Mouse (Mus musculus): ENCODE measurements around the gene BC016579. TPM values are rescaled to one million over a fixed set of nuclear protein-coding genes. Genes with fewer than 3 reads are reported as not detected.

Gene BC016579
- polyA plus RNA-seq, 1 experiment from 2014 or later, result 0.09 TPM

- WGBS, result 14% methylated on average over 8 of the region's 8 CpGs
- Histone ChIP-seq H3K4me3 (ENCODE audit: low read depth, low read length) (no peak overlapping the region), H3K27me3 (ENCODE audit: control insufficient read depth, insufficient read depth, low read length) (no peaks in the 10 kb centered on the region), H3K4me1 (ENCODE audit: control insufficient read depth, insufficient read depth, low read length) (no peaks in the 10 kb centered on the region), H3K9me3 (ENCODE audit: control insufficient read depth, low read length) (no peaks in the 10 kb centered on the region), H3K4me2 (ENCODE audit: low read depth, severe bottlenecking) (no peak overlapping the region), H3K9ac (ENCODE audit: low read length) (no peak overlapping the region), H3K27ac (replicated peaks; ENCODE audit: low read depth, low read length) (no peak overlapping the region), H3K36me3 (ENCODE audit: control insufficient read depth, insufficient read depth, low read length) (no peaks in the 10 kb centered on the region)
- ATAC-seq (ENCODE audit: insufficient number of reproducible peaks, low FRiP score, low TSS enrichment, low read depth) (no peak), DNase-seq (ENCODE audit: low spot score) (peak; percentile 82)
These were observed 30.9 kb upstream of the BC016579 start for GRCm38 (mm10) chr16:45684815-45685214.

GRCm38 (mm10) chr16:45676462-45676861, 22.6 kb upstream of the BC016579 start:
- Histone ChIP-seq H3K9ac (ENCODE audit: low read length) (no peak overlapping the region), H3K4me1 (ENCODE audit: control insufficient read depth, insufficient read depth, low read length) (no peaks in the 10 kb centered on the region), H3K27me3 (ENCODE audit: control insufficient read depth, insufficient read depth, low read length) (no peaks in the 10 kb centered on the region), H3K4me3 (ENCODE audit: low read depth, low read length) (no peak overlapping the region), H3K4me2 (ENCODE audit: low read depth, severe bottlenecking) (no peak overlapping the region), H3K36me3 (ENCODE audit: control insufficient read depth, insufficient read depth, low read length) (no peaks in the 10 kb centered on the region), H3K9me3 (ENCODE audit: control insufficient read depth, low read length) (no peaks in the 10 kb centered on the region), H3K27ac (replicated peaks; ENCODE audit: low read depth, low read length) (no peak overlapping the region)
- 53% methylated on average over 1 of the region's 1 CpGs for WGBS
- DNase-seq (ENCODE audit: low spot score), result no peak
- no peak for ATAC-seq (ENCODE audit: insufficient number of reproducible peaks, low FRiP score, low TSS enrichment, low read depth)

GRCm38 (mm10) chr16:45670005-45670404, 16.1 kb upstream of the BC016579 start:
- no peaks in the 10 kb centered on the region for H3K9me3 ChIP-seq (ENCODE audit: control insufficient read depth, low read length)
- H3K27ac ChIP-seq (replicated peaks; ENCODE audit: low read depth, low read length), result no peak overlapping the region
- H3K4me3 ChIP-seq (ENCODE audit: low read depth, low read length), result no peak overlapping the region
- H3K27me3 ChIP-seq (ENCODE audit: control insufficient read depth, insufficient read depth, low read length), result no peaks in the 10 kb centered on the region
- no peak overlapping the region for H3K9ac ChIP-seq (ENCODE audit: low read length)
- H3K4me2 ChIP-seq (ENCODE audit: low read depth, severe bottlenecking), result no peak overlapping the region
- ATAC-seq (ENCODE audit: insufficient number of reproducible peaks, low FRiP score, low TSS enrichment, low read depth) (no peak), DNase-seq (ENCODE audit: low spot score) (no peak)
- H3K36me3 ChIP-seq (ENCODE audit: control insufficient read depth, insufficient read depth, low read length), result no peaks in the 10 kb centered on the region
- no peaks in the 10 kb centered on the region for H3K4me1 ChIP-seq (ENCODE audit: control insufficient read depth, insufficient read depth, low read length)
- 90% methylated on average over 4 of the region's 4 CpGs for WGBS

- no peak overlapping the region for H3K4me3 ChIP-seq (ENCODE audit: low read depth, low read length)
- H3K4me1 ChIP-seq (ENCODE audit: control insufficient read depth, insufficient read depth, low read length), result no peaks in the 10 kb centered on the region
- H3K9me3 ChIP-seq (ENCODE audit: control insufficient read depth, low read length), result no peaks in the 10 kb centered on the region
- H3K36me3 ChIP-seq (ENCODE audit: control insufficient read depth, insufficient read depth, low read length), result no peaks in the 10 kb centered on the region
- ATAC-seq (ENCODE audit: insufficient number of reproducible peaks, low FRiP score, low TSS enrichment, low read depth) (no peak), DNase-seq (ENCODE audit: low spot score) (no peak)
- H3K27ac ChIP-seq (replicated peaks; ENCODE audit: low read depth, low read length), result no peak overlapping the region
- 62% methylated on average over 3 of the region's 3 CpGs for WGBS
- H3K4me2 ChIP-seq (ENCODE audit: low read depth, severe bottlenecking), result no peak overlapping the region
- H3K27me3 ChIP-seq (ENCODE audit: control insufficient read depth, insufficient read depth, low read length), result no peaks in the 10 kb centered on the region
- no peak overlapping the region for H3K9ac ChIP-seq (ENCODE audit: low read length)
These were observed 14.3 kb upstream of the BC016579 start for GRCm38 (mm10) chr16:45668178-45668577.

GRCm38 (mm10) chr16:45666136-45666535, 12.3 kb upstream of the BC016579 start:
- H3K27ac ChIP-seq (replicated peaks; ENCODE audit: low read depth, low read length), result no peak overlapping the region
- no peak for ATAC-seq (ENCODE audit: insufficient number of reproducible peaks, low FRiP score, low TSS enrichment, low read depth)
- 83% methylated on average over 2 of the region's 2 CpGs for WGBS
- no peak overlapping the region for H3K9ac ChIP-seq (ENCODE audit: low read length)
- no peak overlapping the region for H3K4me2 ChIP-seq (ENCODE audit: low read depth, severe bottlenecking)
- no peak overlapping the region for H3K4me3 ChIP-seq (ENCODE audit: low read depth, low read length)
- H3K9me3 ChIP-seq (ENCODE audit: control insufficient read depth, low read length), result no peaks in the 10 kb centered on the region
- no peaks in the 10 kb centered on the region for H3K4me1 ChIP-seq (ENCODE audit: control insufficient read depth, insufficient read depth, low read length)
- H3K36me3 ChIP-seq (ENCODE audit: control insufficient read depth, insufficient read depth, low read length), result no peaks in the 10 kb centered on the region
- DNase-seq (ENCODE audit: low spot score), result no peak
- no peaks in the 10 kb centered on the region for H3K27me3 ChIP-seq (ENCODE audit: control insufficient read depth, insufficient read depth, low read length)

- Histone ChIP-seq H3K9me3 (ENCODE audit: control insufficient read depth, low read length) (no peaks in the 10 kb centered on the region), H3K4me2 (ENCODE audit: low read depth, severe bottlenecking) (no peak overlapping the region), H3K36me3 (ENCODE audit: control insufficient read depth, insufficient read depth, low read length) (no peaks in the 10 kb centered on the region), H3K4me3 (ENCODE audit: low read depth, low read length) (no peak overlapping the region), H3K4me1 (ENCODE audit: control insufficient read depth, insufficient read depth, low read length) (no peaks in the 10 kb centered on the region), H3K27me3 (ENCODE audit: control insufficient read depth, insufficient read depth, low read length) (no peaks in the 10 kb centered on the region), H3K27ac (replicated peaks; ENCODE audit: low read depth, low read length) (no peak overlapping the region), H3K9ac (ENCODE audit: low read length) (no peak overlapping the region)
- ATAC-seq (ENCODE audit: insufficient number of reproducible peaks, low FRiP score, low TSS enrichment, low read depth) (no peak), DNase-seq (ENCODE audit: low spot score) (no peak)
These were observed 8.5 kb upstream of the BC016579 start for GRCm38 (mm10) chr16:45662381-45662780.

- DNase-seq (ENCODE audit: low spot score), result no peak
- Histone ChIP-seq H3K9ac (ENCODE audit: low read length) (no peak overlapping the region), H3K4me1 (ENCODE audit: control insufficient read depth, insufficient read depth, low read length) (no peaks in the 10 kb centered on the region), H3K9me3 (ENCODE audit: control insufficient read depth, low read length) (no peaks in the 10 kb centered on the region), H3K27ac (replicated peaks; ENCODE audit: low read depth, low read length) (no peak overlapping the region), H3K4me3 (ENCODE audit: low read depth, low read length) (no peak overlapping the region), H3K27me3 (ENCODE audit: control insufficient read depth, insufficient read depth, low read length) (no peaks in the 10 kb centered on the region), H3K36me3 (ENCODE audit: control insufficient read depth, insufficient read depth, low read length) (no peaks in the 10 kb centered on the region), H3K4me2 (ENCODE audit: low read depth, severe bottlenecking) (no peak overlapping the region)
- WGBS, result 91% methylated on average over 4 of the region's 4 CpGs
- ATAC-seq (ENCODE audit: insufficient number of reproducible peaks, low FRiP score, low TSS enrichment, low read depth), result no peak
These were observed 5.7 kb upstream of the BC016579 start for GRCm38 (mm10) chr16:45659596-45659995.

- DNase-seq (ENCODE audit: low spot score) (no peak), ATAC-seq (ENCODE audit: insufficient number of reproducible peaks, low FRiP score, low TSS enrichment, low read depth) (no peak)
- Histone ChIP-seq H3K4me2 (ENCODE audit: low read depth, severe bottlenecking) (no peak overlapping the region), H3K4me3 (ENCODE audit: low read depth, low read length) (no peak overlapping the region), H3K4me1 (ENCODE audit: control insufficient read depth, insufficient read depth, low read length) (no peaks in the 10 kb centered on the region), H3K27ac (replicated peaks; ENCODE audit: low read depth, low read length) (no peak overlapping the region), H3K27me3 (ENCODE audit: control insufficient read depth, insufficient read depth, low read length) (0 out of 2 replicates have a peak, but pooled peaks cover 6% of the 10 kb centered on the region), H3K9me3 (ENCODE audit: control insufficient read depth, low read length) (no peaks in the 10 kb centered on the region), H3K9ac (ENCODE audit: low read length) (no peak overlapping the region), H3K36me3 (ENCODE audit: control insufficient read depth, insufficient read depth, low read length) (no peaks in the 10 kb centered on the region)
- 100% methylated on average over 1 of the region's 1 CpGs for WGBS
These were observed 4.4 kb upstream of the BC016579 start for GRCm38 (mm10) chr16:45658248-45658647.

- ATAC-seq (ENCODE audit: insufficient number of reproducible peaks, low FRiP score, low TSS enrichment, low read depth), result no peak
- no peak overlapping the region for H3K4me3 ChIP-seq (ENCODE audit: low read depth, low read length)
- no peaks in the 10 kb centered on the region for H3K36me3 ChIP-seq (ENCODE audit: control insufficient read depth, insufficient read depth, low read length)
- WGBS, result 90% methylated on average over 12 of the region's 12 CpGs
- 0 out of 2 replicates have a peak, but pooled peaks cover 6% of the 10 kb centered on the region for H3K27me3 ChIP-seq (ENCODE audit: control insufficient read depth, insufficient read depth, low read length)
- no peak overlapping the region for H3K9ac ChIP-seq (ENCODE audit: low read length)
- no peaks in the 10 kb centered on the region for H3K4me1 ChIP-seq (ENCODE audit: control insufficient read depth, insufficient read depth, low read length)
- no peak overlapping the region for H3K27ac ChIP-seq (replicated peaks; ENCODE audit: low read depth, low read length)
- no peak for DNase-seq (ENCODE audit: low spot score)
- no peak overlapping the region for H3K4me2 ChIP-seq (ENCODE audit: low read depth, severe bottlenecking)
- H3K9me3 ChIP-seq (ENCODE audit: control insufficient read depth, low read length), result no peaks in the 10 kb centered on the region
These were observed 3.8 kb upstream of the BC016579 start for GRCm38 (mm10) chr16:45657574-45658159.

All from limb, embryonic 11.5 days (tissue).